Mouse (Mus musculus) MEL (cell line): ENCODE data around the gene Rab26. TPM values are rescaled to one million over a fixed set of nuclear protein-coding genes. Genes with fewer than 3 reads are reported as not detected.

Experiments
- DNase-seq: peaks from one replicate; pipeline ENCODE4 v3.0.0; 2011; ENCODE audit warnings: low read depth, low spot score
- H3K27ac ChIP-seq: 2 replicates; pipeline ENCODE4 v1.5.1; 2012; ENCODE audit warnings: low read depth, mild to moderate bottlenecking, control low read depth, low read length, moderate library complexity; ENCODE audit not compliant: control insufficient read depth
- H3K27me3 ChIP-seq, 2 experiments: fragments of 150-350 bp in 1 of 2; sonication (generic) in 1 of 2; 2 replicates each; pipeline ENCODE4 v1.6.1; 2012; ENCODE audit warnings: low read length in 2 of 2, mild to moderate bottlenecking in 2 of 2, improper control_type of control experiment in 1 of 2, moderate library complexity in 1 of 2; ENCODE audit not compliant: insufficient read depth in 2 of 2, control insufficient read depth in 1 of 2
- H3K36me3 ChIP-seq, 2 experiments: 2 replicates each; pipeline ENCODE4 v1.6.1; 2012 to 2014; ENCODE audit warnings: low read length in 2 of 2, improper control_type of control experiment in 1 of 2, inconsistent platforms in 1 of 2, mild to moderate bottlenecking in 1 of 2; ENCODE audit not compliant: insufficient read depth in 2 of 2, control insufficient read depth in 1 of 2
- H3K4me1 ChIP-seq, 2 experiments: fragments of 150-350 bp in 1 of 2; sonication (generic) in 1 of 2; 2 replicates each; pipeline ENCODE4 v1.6.1; 2012; ENCODE audit warnings: low read length in 2 of 2, improper control_type of control experiment in 1 of 2, mild to moderate bottlenecking in 1 of 2; ENCODE audit not compliant: insufficient read depth in 2 of 2, control insufficient read depth in 1 of 2
- H3K4me3 ChIP-seq, 2 experiments: fragments of 150-350 bp in 1 of 2; sonication (generic) in 1 of 2; 2 replicates each; pipeline ENCODE4 v1.5.1; 2012; ENCODE audit warnings: low read depth in 2 of 2, low read length in 2 of 2, mild to moderate bottlenecking in 2 of 2, moderate library complexity in 2 of 2, control low read depth in 1 of 2, improper control_type of control experiment in 1 of 2; ENCODE audit not compliant: control insufficient read depth in 1 of 2, insufficient read depth in 1 of 2
- H3K79me2 ChIP-seq: 2 replicates; pipeline ENCODE4 v1.6.1; 2012; ENCODE audit warnings: mild to moderate bottlenecking, low read length, moderate library complexity; ENCODE audit not compliant: control insufficient read depth, poor library complexity, insufficient read depth
- H3K9ac ChIP-seq: 2 replicates; pipeline ENCODE4 v1.6.1; 2012; ENCODE audit warnings: low read depth, mild to moderate bottlenecking, control low read depth, low read length, moderate library complexity; ENCODE audit not compliant: control insufficient read depth, poor library complexity, severe bottlenecking
- H3K9me3 ChIP-seq: fragments of 150-350 bp; sonication (generic); replicated peaks from 2 replicates; pipeline ENCODE4 v1.6.1; 2012; ENCODE audit warnings: mild to moderate bottlenecking, low read length, improper control_type of control experiment, moderate library complexity; ENCODE audit not compliant: insufficient read depth
- ELF1 ChIP-seq: IDR thresholded peaks from 2 replicates; pipeline ENCODE4 v1.6.1; 2014; ENCODE audit warnings: low read depth, mild to moderate bottlenecking, inconsistent platforms, low read length, improper control_type of control experiment, moderate library complexity
- ETS1 ChIP-seq: IDR thresholded peaks from 2 replicates; pipeline ENCODE4 v1.6.1; 2012; ENCODE audit warnings: low read depth, mild to moderate bottlenecking, inconsistent platforms, low read length, improper control_type of control experiment, moderate library complexity
- HCFC1 ChIP-seq: IDR thresholded peaks from 2 replicates; pipeline ENCODE4 v1.6.1; 2012; ENCODE audit warnings: low read depth, mild to moderate bottlenecking, inconsistent platforms, low read length, improper control_type of control experiment, moderate library complexity
- KAT2A ChIP-seq: conservative IDR thresholded peaks from 2 replicates; pipeline ENCODE4 v1.6.1; 2012; ENCODE audit warnings: low read depth, low read length, improper control_type of control experiment, inconsistent platforms
- MAX ChIP-seq: IDR thresholded peaks from 2 replicates; pipeline ENCODE4 v1.6.1; 2011; ENCODE audit warnings: low read length, improper control_type of control experiment
- MAZ ChIP-seq: IDR thresholded peaks from 2 replicates; pipeline ENCODE4 v1.6.1; 2012; ENCODE audit warnings: low read depth, mild to moderate bottlenecking, inconsistent platforms, low read length, improper control_type of control experiment
- MXI1 ChIP-seq: IDR thresholded peaks from 2 replicates; pipeline ENCODE4 v1.6.1; 2011; ENCODE audit warnings: mild to moderate bottlenecking, low read depth, low read length, improper control_type of control experiment
- NELFE ChIP-seq: IDR thresholded peaks from 2 replicates; pipeline ENCODE4 v1.6.1; 2011; ENCODE audit warnings: low read depth, low read length, improper control_type of control experiment
- POLR2A ChIP-seq, 2 experiments: IDR thresholded peaks; 2 replicates each; pipeline ENCODE4 v1.6.1; 2011 to 2012; ENCODE audit warnings: low read length in 2 of 2, mild to moderate bottlenecking in 2 of 2, control low read depth in 1 of 2, improper control_type of control experiment in 1 of 2, low read depth in 1 of 2, moderate library complexity in 1 of 2; ENCODE audit not compliant: control insufficient read depth in 1 of 2, insufficient read depth in 1 of 2, poor library complexity in 1 of 2
- POLR2AphosphoS5 ChIP-seq: IDR thresholded peaks from 2 replicates; pipeline ENCODE4 v1.6.1; 2012; ENCODE audit warnings: low read depth, borderline replicate concordance, mild to moderate bottlenecking, inconsistent platforms, low read length, moderate library complexity, mixed read lengths
- RAD21 ChIP-seq: IDR thresholded peaks from 2 replicates; pipeline ENCODE4 v1.6.1; 2011; ENCODE audit warnings: mild to moderate bottlenecking, low read depth, low read length, improper control_type of control experiment
- SIN3A ChIP-seq: IDR thresholded peaks from 2 replicates; pipeline ENCODE4 v1.6.1; 2012; ENCODE audit warnings: low read length, improper control_type of control experiment, inconsistent platforms
- TBP ChIP-seq: IDR thresholded peaks from 2 replicates; pipeline ENCODE4 v1.8.0; 2011; ENCODE audit warnings: low read depth, low read length, improper control_type of control experiment
- TCF12 ChIP-seq: IDR thresholded peaks from 2 replicates; pipeline ENCODE4 v1.6.1; 2014; ENCODE audit warnings: low read depth, mild to moderate bottlenecking, inconsistent platforms, low read length, improper control_type of control experiment, moderate library complexity
- polyA plus RNA-seq, 2 experiments: library from polyadenylated mRNA; stranded (reverse) in 1 of 2; unstranded in 1 of 2; fragments of >175 nt in 1 of 2; fragments of >200 nt in 1 of 2; gene quantifications; 2 replicates each; pipeline versions ENCODE4 v1.2.1 to v1.2.4; 2012; ENCODE audit warnings: low replicate concordance in 2 of 2, low read depth in 1 of 2; ENCODE audit not compliant: insufficient read length in 2 of 2, insufficient read depth in 1 of 2, missing spikeins in 1 of 2
- total RNA-seq: library from RNA; depleted of rRNA; stranded (reverse); fragments of 300-350 nt; gene quantifications from 2 replicates; pipeline ENCODE4 v1.2.3, GENCODE M21; 2012

Gene Rab26
- total and polyA plus RNA-seq, 3 experiments: 0.89 to 1.1 TPM; not detected in 1

DNA sequence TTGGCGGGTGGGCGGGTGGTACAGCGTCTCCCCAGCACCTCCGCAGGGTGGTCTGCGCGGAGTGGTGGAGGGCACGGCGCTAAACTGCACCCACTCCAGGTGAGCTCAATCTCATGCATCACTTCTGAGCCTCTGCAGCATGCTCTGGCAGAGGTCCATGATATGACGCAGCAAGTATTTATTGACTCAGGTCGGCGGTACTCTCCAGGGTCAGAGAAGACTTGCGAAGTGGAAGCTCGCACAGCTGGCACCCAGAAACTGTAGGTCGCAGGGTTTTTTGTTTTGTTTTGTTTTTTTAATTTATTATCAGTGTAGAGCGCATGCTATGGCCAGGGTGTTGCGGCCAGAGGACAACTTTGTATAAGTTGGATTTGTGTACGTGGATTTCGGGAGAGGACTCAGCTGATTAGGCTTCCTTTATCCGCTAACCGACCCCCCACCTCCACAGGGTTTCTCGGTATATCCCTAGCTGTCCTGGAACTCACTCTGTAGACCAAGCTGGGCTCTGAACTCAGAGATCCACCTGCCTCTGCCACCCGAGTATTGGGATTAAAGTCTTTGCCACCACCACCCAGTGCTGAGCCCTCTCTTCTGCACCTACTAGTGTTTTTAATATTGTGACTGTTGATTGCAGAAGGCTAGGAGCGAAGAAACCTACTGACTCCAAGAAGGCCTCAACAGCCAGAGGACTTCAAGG is 15.1 kb upstream of the Rab26 start:
- TF ChIP-seq ETS1: 0 out of 2 replicates have a peak, but pooled peaks have one; percentile 21
- TF ChIP-seq MAZ: 0 out of 2 replicates have a peak, but pooled peaks have one; percentile 1
- TF ChIP-seq POLR2AphosphoS5: no peak
- no peak for TF ChIP-seq POLR2A (IDR thresholded peaks at IDR 0.05; ENCODE audit: control insufficient read depth in 1 of 2, insufficient read depth in 1 of 2, low read depth in 1 of 2, low read length in 2 of 2, poor library complexity in 1 of 2)

DNA sequence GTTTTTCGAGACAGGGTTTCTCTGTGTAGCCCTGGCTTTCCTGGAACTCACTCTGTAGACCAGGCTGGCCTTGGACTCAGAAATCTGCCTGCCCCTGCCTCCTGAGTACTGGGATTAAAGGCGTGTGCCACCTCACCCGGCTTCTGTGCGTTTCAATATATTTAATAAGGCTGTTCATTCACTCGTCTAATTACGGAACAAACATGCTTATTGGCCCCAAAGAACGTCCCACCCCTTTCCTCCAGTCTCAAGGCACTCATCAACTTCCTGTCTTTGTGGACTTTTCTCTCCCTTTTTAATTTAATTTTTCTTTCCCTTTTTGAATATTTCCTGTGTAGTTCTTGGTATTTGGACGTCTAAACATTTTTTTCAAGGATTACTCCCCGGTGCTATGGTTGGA is 14.4 kb upstream of the Rab26 start:
- H3K4me1 ChIP-seq: peaks cover 2 to 7% of the 10 kb centered on the region in 2 experiments; a peak in 3 of 4 replicates
- H3K9me3 ChIP-seq: no peaks in the 10 kb centered on the region
- H3K79me2 ChIP-seq: peaks cover 7% of the 10 kb centered on the region
- peak overlapping the region; percentile 79 to 86 for H3K4me3 ChIP-seq
- peak; percentile 91 for DNase-seq
- H3K27ac ChIP-seq: peak overlapping the region; percentile 69
- peak overlapping the region; percentile 70 for H3K9ac ChIP-seq
- H3K36me3 ChIP-seq: peaks cover 0 to 8% of the 10 kb centered on the region in 2 experiments; a peak in 1 of 4 replicates
- TF ChIP-seq ELF1: peak; percentile 69; the same call in 1 of the 2 replicates
- TF ChIP-seq RAD21: no peak
- 0 out of 2 replicates have a peak, but pooled peaks have one; percentile 11 for TF ChIP-seq TCF12
- no peak for TF ChIP-seq KAT2A
- peak; percentile 66; the same call in 1 of the 2 replicates for TF ChIP-seq SIN3A
- TF ChIP-seq HCFC1: peak; percentile 34; the same call in 1 of the 2 replicates
- TF ChIP-seq NELFE: peak; percentile 73
- TF ChIP-seq TBP: peak; percentile 77
- peak; percentile 66 for TF ChIP-seq MXI1
- TF ChIP-seq MAZ: 0 out of 2 replicates have a peak, but pooled peaks have one; percentile 33
- no peak for TF ChIP-seq ETS1
- TF ChIP-seq MAX: peak; percentile 50; the same call in 1 of the 2 replicates
- peak in 1 of 2 experiments; percentile 78; a peak in 2 of 4 replicates for TF ChIP-seq POLR2A (IDR thresholded peaks at IDR 0.05; ENCODE audit: control insufficient read depth in 1 of 2, insufficient read depth in 1 of 2, low read depth in 1 of 2, low read length in 2 of 2, poor library complexity in 1 of 2)
- no peaks in the 10 kb centered on the region for H3K27me3 ChIP-seq

More for the DNA sequence above, 15.1 kb upstream of the Rab26 start:
- Histone ChIP-seq H3K4me1 (peaks cover 2 to 7% of the 10 kb centered on the region in 2 experiments; a peak in 3 of 4 replicates), H3K9ac (peak overlapping the region; percentile 70), H3K36me3 (peaks cover 0 to 8% of the 10 kb centered on the region in 2 experiments; a peak in 1 of 4 replicates), H3K4me3 (peak overlapping the region; percentile 79 to 86), H3K27me3 (no peaks in the 10 kb centered on the region), H3K79me2 (peaks cover 7% of the 10 kb centered on the region), H3K27ac (peak overlapping the region; percentile 69), H3K9me3 (no peaks in the 10 kb centered on the region)
- DNase-seq: peak; percentile 89
